In genomic region chr8:83656484-83657246, GRCm38 (mm10) we compare ENCODE assay signal across 10 mouse cellular contexts. TPM values are rescaled to one million over a fixed set of nuclear protein-coding genes. Genes with fewer than 3 reads are reported as not detected.
DNase-seq lines count a peak whose midpoint lies in the region; ATAC-seq and TF ChIP-seq lines count a peak whose summit lies in the region.
"Had no signal": no experiment of that assay in that cellular context is flagged by ENCODE, and none has a peak within 500 bp of the region (broad histone marks: within the 10 kb centered on the region; RNA-seq: fewer than 3 reads in every experiment).

No protein-coding gene starts in this region.

- TF ChIP-seq EP300 in ES-Bruce4 (IDR thresholded peaks at IDR 0.05; ENCODE audit: insufficient read depth, low read depth, low read length), result no peak

- no peak overlapping the region for H3K4me3 ChIP-seq in hindbrain, embryonic 13.5 days
- no peak overlapping the region for H3K4me3 ChIP-seq in hindbrain, embryonic 12.5 days
- no peak overlapping the region for H3K4me3 ChIP-seq in ES-Bruce4 (ENCODE audit: low read depth, low read length)
- no peak overlapping the region for H3K4me3 ChIP-seq in heart, embryonic 16.5 days (ENCODE audit: low read length)
- H3K4me3 ChIP-seq in lung, adult 2 months (replicated peaks; ENCODE audit: extremely low read depth, low read depth, low read length), result no peak overlapping the region
- H3K4me3 ChIP-seq: embryonic facial prominence, embryonic 15.5 days; midbrain, embryonic 12.5 days had no signal

- no peak overlapping the region for H3K4me2 ChIP-seq in hindbrain, embryonic 13.5 days
- H3K4me2 ChIP-seq in hindbrain, embryonic 12.5 days (replicated peaks), result no peak overlapping the region
- H3K4me2 ChIP-seq in heart, embryonic 16.5 days (ENCODE audit: low read depth, low read length), result no peak overlapping the region
- H3K4me2 ChIP-seq: embryonic facial prominence, embryonic 15.5 days; midbrain, embryonic 12.5 days had no signal

- peaks cover 11% of the 10 kb centered on the region for H3K36me3 ChIP-seq in hindbrain, embryonic 13.5 days
- peaks cover 9% of the 10 kb centered on the region; the same call in 1 of the 2 replicates for H3K36me3 ChIP-seq in hindbrain, embryonic 12.5 days
- peaks cover 2% of the 10 kb centered on the region; the same call in 1 of the 2 replicates for H3K36me3 ChIP-seq in ES-Bruce4 (ENCODE audit: control insufficient read depth, insufficient read depth, low read length, poor library complexity, severe bottlenecking)
- peaks cover 4% of the 10 kb centered on the region for H3K36me3 ChIP-seq in heart, embryonic 16.5 days (ENCODE audit: control insufficient read depth, insufficient read depth)

- H3K27me3 ChIP-seq in hindbrain, embryonic 13.5 days, result no peaks in the 10 kb centered on the region
- no peaks in the 10 kb centered on the region for H3K27me3 ChIP-seq in hindbrain, embryonic 12.5 days
- H3K27me3 ChIP-seq in ES-Bruce4 (ENCODE audit: control insufficient read depth, insufficient read depth, low read length, poor library complexity, severe bottlenecking), result no peaks in the 10 kb centered on the region
- H3K27me3 ChIP-seq in heart, embryonic 16.5 days (ENCODE audit: control insufficient read depth, insufficient read depth, low read length), result no peaks in the 10 kb centered on the region
- H3K27me3 ChIP-seq: embryonic facial prominence, embryonic 15.5 days; midbrain, embryonic 12.5 days had no signal

- 84% methylated on average over 13 of the region's 13 CpGs for WGBS in hindbrain, embryonic 13.5 days
- WGBS in hindbrain, embryonic 12.5 days, result 79% methylated on average over 13 of the region's 13 CpGs
- 65% methylated on average over 13 of the region's 13 CpGs for WGBS in heart, embryonic 16.5 days
- 55% methylated on average over 13 of the region's 13 CpGs for WGBS in lung, adult 2 months

- 0 out of 2 replicates have a peak overlapping the region, but pooled peaks have one; percentile 0 for H3K9ac ChIP-seq in hindbrain, embryonic 13.5 days
- no peak overlapping the region for H3K9ac ChIP-seq in hindbrain, embryonic 12.5 days
- H3K9ac ChIP-seq in ES-Bruce4 (ENCODE audit: low read depth, poor library complexity, severe bottlenecking), result no peak overlapping the region
- no peak overlapping the region for H3K9ac ChIP-seq in heart, embryonic 16.5 days (ENCODE audit: low read length)
- H3K9ac ChIP-seq: embryonic facial prominence, embryonic 15.5 days; midbrain, embryonic 12.5 days had no signal

- no peak for TF ChIP-seq POLR2A in ES-Bruce4 (IDR thresholded peaks at IDR 0.05; ENCODE audit: insufficient read depth, low read length)
- TF ChIP-seq POLR2A in lung, adult 2 months (IDR thresholded peaks at IDR 0.05; ENCODE audit: borderline replicate concordance, extremely low read depth, low read depth, low read length), result no peak

- peak; percentile 29 for DNase-seq in lung, adult 2 months
- no peak for DNase-seq in spleen, postnatal 4 days (ENCODE audit: low spot score in 2 of 2)
- DNase-seq in frontal cortex, postnatal 25 days (ENCODE audit: low spot score in 2 of 2), result no peak
- DNase-seq in gastrocnemius, postnatal 25 days, result no peak

- no peaks in the 10 kb centered on the region for H3K9me3 ChIP-seq in hindbrain, embryonic 13.5 days
- H3K9me3 ChIP-seq in hindbrain, embryonic 12.5 days (replicated peaks), result no peaks in the 10 kb centered on the region
- no peaks in the 10 kb centered on the region for H3K9me3 ChIP-seq in ES-Bruce4 (replicated peaks; ENCODE audit: control insufficient read depth, insufficient read depth, low read length, poor library complexity, severe bottlenecking)
- H3K9me3 ChIP-seq in heart, embryonic 16.5 days (replicated peaks; ENCODE audit: control insufficient read depth, low read length), result no peaks in the 10 kb centered on the region
- H3K9me3 ChIP-seq: embryonic facial prominence, embryonic 15.5 days; midbrain, embryonic 12.5 days had no signal

- TF ChIP-seq CTCF in ES-Bruce4 (IDR thresholded peaks at IDR 0.05; ENCODE audit: low read depth, low read length), result peak; percentile 72
- TF ChIP-seq CTCF in lung, adult 2 months (IDR thresholded peaks at IDR 0.05; ENCODE audit: insufficient read depth, low read length), result no peak

- peaks cover 38% of the 10 kb centered on the region for H3K4me1 ChIP-seq in hindbrain, embryonic 13.5 days (replicated peaks)
- H3K4me1 ChIP-seq in hindbrain, embryonic 12.5 days, result peaks cover 44% of the 10 kb centered on the region
- peaks cover 12% of the 10 kb centered on the region for H3K4me1 ChIP-seq in ES-Bruce4 (ENCODE audit: control insufficient read depth, insufficient read depth, low read length)
- H3K4me1 ChIP-seq in heart, embryonic 16.5 days (ENCODE audit: control insufficient read depth, insufficient read depth, low read length), result peaks cover 33% of the 10 kb centered on the region
- peaks cover 8% of the 10 kb centered on the region; the same call in 1 of the 2 replicates for H3K4me1 ChIP-seq in lung, adult 2 months (ENCODE audit: control insufficient read depth, insufficient read depth, low read length)

- H3K27ac ChIP-seq in hindbrain, embryonic 13.5 days, result no peak overlapping the region; the same call in 1 of the 2 replicates
- H3K27ac ChIP-seq in hindbrain, embryonic 12.5 days, result no peak overlapping the region
- H3K27ac ChIP-seq in ES-Bruce4 (ENCODE audit: insufficient read depth, low read length), result peak overlapping the region; percentile 22
- peak overlapping the region; percentile 41; the same call in 1 of the 2 replicates for H3K27ac ChIP-seq in heart, embryonic 16.5 days (ENCODE audit: low read length)
- H3K27ac ChIP-seq: embryonic facial prominence, embryonic 15.5 days; midbrain, embryonic 12.5 days had no signal

- no peak for ATAC-seq in hindbrain, embryonic 13.5 days (ENCODE audit: low FRiP score)
- no peak for ATAC-seq in hindbrain, embryonic 12.5 days (ENCODE audit: low FRiP score)
- no peak for ATAC-seq in heart, embryonic 16.5 days (replicated peaks; ENCODE audit: extremely low read depth, insufficient read depth, low FRiP score)

RNA-seq across cellular contexts. Expression of gene Gipc1, which starts 4.2 kb away (rescaled TPM):
- polyA plus RNA-seq in hindbrain, embryonic 13.5 days (2015; fragmentation: Nextera tagmentation; extraction: Ambion mirVana), result 155 and 159 TPM in 2 replicates
- polyA plus RNA-seq in hindbrain, embryonic 12.5 days (2016; fragmentation: Nextera tagmentation; extraction: Ambion mirVana), result 188 and 193 TPM in 2 replicates
- polyA plus RNA-seq in ES-Bruce4 (2011; ENCODE audit: insufficient read depth, insufficient read length, low read depth, missing spikeins), result 42.5 and 43.7 TPM in 2 replicates
- polyA plus RNA-seq in heart, embryonic 16.5 days (2015; fragmentation: Nextera tagmentation; extraction: Ambion mirVana), result 135 and 146 TPM in 2 replicates
- polyA plus RNA-seq in lung, adult 2 months (2012; rRNA removed), result 58.6 and 67.0 TPM in 2 replicates
- 10 to 100 TPM; 18.9 to 20.4 TPM for total RNA-seq in gastrocnemius, postnatal 25 days (2021)

RNA-seq across cellular contexts. Expression of gene Ptger1, which starts 9.8 kb away (rescaled TPM):
- polyA plus RNA-seq in hindbrain, embryonic 13.5 days (2015; fragmentation: Nextera tagmentation; extraction: Ambion mirVana), result 0.38 and 0.70 TPM in 2 replicates
- polyA plus RNA-seq in hindbrain, embryonic 12.5 days (2016; fragmentation: Nextera tagmentation; extraction: Ambion mirVana), result 0.70 and 0.93 TPM in 2 replicates
- 0.58 TPM in 1 of 2 replicates, not detected in the other for polyA plus RNA-seq in ES-Bruce4 (2011; ENCODE audit: insufficient read depth, insufficient read length, low read depth, missing spikeins)
- polyA plus RNA-seq in heart, embryonic 16.5 days (2015; fragmentation: Nextera tagmentation; extraction: Ambion mirVana), result 0.43 and 0.69 TPM in 2 replicates
- 6.8 and 7.8 TPM in 2 replicates for polyA plus RNA-seq in lung, adult 2 months (2012; rRNA removed)
- total RNA-seq in gastrocnemius, postnatal 25 days (2021), result under 1 TPM; 0.13 to 0.15 TPM

RNA-seq across cellular contexts. Expression of gene Pkn1, which starts 42.3 kb away (rescaled TPM):
- 20.7 and 23.7 TPM in 2 replicates for polyA plus RNA-seq in hindbrain, embryonic 13.5 days (2015; fragmentation: Nextera tagmentation; extraction: Ambion mirVana)
- polyA plus RNA-seq in hindbrain, embryonic 12.5 days (2016; fragmentation: Nextera tagmentation; extraction: Ambion mirVana), result 34.6 and 38.3 TPM in 2 replicates
- 19.9 and 20.2 TPM in 2 replicates for polyA plus RNA-seq in ES-Bruce4 (2011; ENCODE audit: insufficient read depth, insufficient read length, low read depth, missing spikeins)
- 17.5 and 20.2 TPM in 2 replicates for polyA plus RNA-seq in heart, embryonic 16.5 days (2015; fragmentation: Nextera tagmentation; extraction: Ambion mirVana)
- 148 and 168 TPM in 2 replicates for polyA plus RNA-seq in lung, adult 2 months (2012; rRNA removed)
- total RNA-seq in gastrocnemius, postnatal 25 days (2021), result 10 to 100 TPM; 34.4 to 47.5 TPM

RNA-seq across cellular contexts. Expression of gene Dnajb1, which starts 48.7 kb away (rescaled TPM):
- 54.1 and 54.2 TPM in 2 replicates for polyA plus RNA-seq in hindbrain, embryonic 13.5 days (2015; fragmentation: Nextera tagmentation; extraction: Ambion mirVana)
- polyA plus RNA-seq in hindbrain, embryonic 12.5 days (2016; fragmentation: Nextera tagmentation; extraction: Ambion mirVana), result 57.1 and 62.8 TPM in 2 replicates
- 28.2 and 32.2 TPM in 2 replicates for polyA plus RNA-seq in ES-Bruce4 (2011; ENCODE audit: insufficient read depth, insufficient read length, low read depth, missing spikeins)
- 47.8 and 49.3 TPM in 2 replicates for polyA plus RNA-seq in heart, embryonic 16.5 days (2015; fragmentation: Nextera tagmentation; extraction: Ambion mirVana)
- polyA plus RNA-seq in lung, adult 2 months (2012; rRNA removed), result 23.5 and 26.4 TPM in 2 replicates
- 1 to 10 TPM; 4.6 to 6.0 TPM for total RNA-seq in gastrocnemius, postnatal 25 days (2021)

RNA-seq across cellular contexts. Expression of gene Tecr, which starts 48.9 kb away (rescaled TPM):
- 998 and 1,025 TPM in 2 replicates for polyA plus RNA-seq in hindbrain, embryonic 13.5 days (2015; fragmentation: Nextera tagmentation; extraction: Ambion mirVana)
- polyA plus RNA-seq in hindbrain, embryonic 12.5 days (2016; fragmentation: Nextera tagmentation; extraction: Ambion mirVana), result 646 and 653 TPM in 2 replicates
- polyA plus RNA-seq in ES-Bruce4 (2011; ENCODE audit: insufficient read depth, insufficient read length, low read depth, missing spikeins), result 310 and 347 TPM in 2 replicates
- polyA plus RNA-seq in heart, embryonic 16.5 days (2015; fragmentation: Nextera tagmentation; extraction: Ambion mirVana), result 372 and 402 TPM in 2 replicates
- 416 and 565 TPM in 2 replicates for polyA plus RNA-seq in lung, adult 2 months (2012; rRNA removed)
- total RNA-seq in gastrocnemius, postnatal 25 days (2021), result 100 to 1,000 TPM; 313 to 489 TPM

Comparison
In these comparisons a context has a peak if more than half of its experiments do, and no peak if none do; other contexts are left out.
1. H3K27ac ChIP-seq: peak in ES-Bruce4 (single experiment) and heart, embryonic 16.5 days (single experiment); none in hindbrain, embryonic 13.5 days (single experiment) and hindbrain, embryonic 12.5 days (single experiment).